14 mouse cellular contexts compared by ENCODE assay signal in the genomic region with DNA sequence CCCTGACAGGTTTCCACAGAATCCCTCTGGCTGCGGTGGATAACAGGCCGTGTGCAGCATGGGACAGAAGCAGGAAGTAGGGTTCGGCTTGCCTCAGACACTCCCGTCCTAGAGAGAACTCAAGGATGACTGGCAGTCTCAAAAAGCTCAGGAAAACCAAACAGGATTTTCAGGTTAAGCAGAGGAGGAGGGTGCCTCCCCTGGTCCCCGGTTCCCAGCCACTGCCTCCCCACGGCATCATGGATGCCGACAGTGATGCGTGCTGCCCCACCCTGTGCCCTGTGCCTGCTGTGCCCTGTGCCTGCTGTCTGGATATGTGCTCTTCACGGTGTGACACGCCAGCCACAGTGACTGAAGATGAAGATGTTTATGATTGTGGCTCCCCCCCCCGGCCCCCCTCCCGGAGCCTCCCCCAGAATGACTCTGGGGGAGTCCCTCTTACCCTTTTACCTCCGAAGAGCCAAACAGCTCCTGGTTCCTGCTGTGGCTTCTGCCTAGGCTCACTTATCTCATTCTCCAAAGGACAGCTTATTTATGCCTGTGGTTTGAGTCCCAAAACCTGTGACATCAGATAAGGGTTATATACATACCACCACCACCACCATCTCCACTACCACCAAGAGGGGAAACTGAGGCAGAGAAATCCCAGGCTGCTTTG.
DNase-seq lines count a peak whose midpoint lies in the region; ATAC-seq and TF ChIP-seq lines count a peak whose summit lies in the region.
"Had no signal": no experiment of that assay in that cellular context is flagged by ENCODE, and none has a peak within 500 bp of the region (broad histone marks: within the 10 kb centered on the region; RNA-seq: fewer than 3 reads in every experiment).

No protein-coding gene starts in this region.

- H3K9me3 ChIP-seq in G1E (replicated peaks): peaks cover 5% of the 10 kb centered on the region
- H3K9me3 ChIP-seq: hindbrain, embryonic 10.5 days; midbrain, embryonic 12.5 days; neural tube, embryonic 13.5 days had no signal

- H3K27ac ChIP-seq in cerebellum, adult 2 months (ENCODE audit: insufficient read depth, low read length): no peak overlapping the region
- H3K27ac ChIP-seq: hindbrain, embryonic 10.5 days; midbrain, embryonic 12.5 days; neural tube, embryonic 13.5 days had no signal

- DNase-seq in CD4-positive helper T cell, adult 2 months (ENCODE audit: low read depth, low spot score): peak; percentile 61
- DNase-seq in G1E (ENCODE audit: low spot score): peak; percentile 82
- DNase-seq in lung, postnatal 25 days (ENCODE audit: low spot score): peak; percentile 76
- DNase-seq in yolk sac, embryonic 10.5 days (ENCODE audit: low spot score): no peak
- no peak for DNase-seq in gastrocnemius, adult 18-20 months (ENCODE audit: low spot score)
- no peak for DNase-seq in cerebellum, adult 2 months
- no peak for DNase-seq in right cerebral cortex, adult 2 months (ENCODE audit: low spot score in 2 of 2)
- DNase-seq: kidney, postnatal 10 days; right cerebral cortex, postnatal 14 days had no signal

- 66% methylated on average over 13 of the region's 13 CpGs for WGBS in cerebellum, adult 2 months

- H3K4me3 ChIP-seq in G1E (ENCODE audit: low read depth, low read length): peak overlapping the region; percentile 69; the same call in 1 of the 2 replicates
- H3K4me3 ChIP-seq in cerebellum, adult 2 months (replicated peaks; ENCODE audit: insufficient read depth, low read depth, low read length): no peak overlapping the region
- H3K4me3 ChIP-seq: hindbrain, embryonic 10.5 days; midbrain, embryonic 12.5 days; neural tube, embryonic 13.5 days had no signal

- peaks cover 91% of the 10 kb centered on the region for H3K4me1 ChIP-seq in G1E (ENCODE audit: insufficient read depth, low read depth, low read length)
- H3K4me1 ChIP-seq in cerebellum, adult 2 months (ENCODE audit: control insufficient read depth, insufficient read depth, low read length): no peaks in the 10 kb centered on the region

- peaks cover 36% of the 10 kb centered on the region for H3K27me3 ChIP-seq in G1E (ENCODE audit: insufficient read depth, low read length)
- H3K27me3 ChIP-seq in cerebellum, adult 2 months (ENCODE audit: control insufficient read depth, insufficient read depth, low read length): no peaks in the 10 kb centered on the region
- H3K27me3 ChIP-seq: neural tube, embryonic 13.5 days had no signal

- TF ChIP-seq POLR2A in cerebellum, adult 2 months (IDR thresholded peaks at IDR 0.05; ENCODE audit: borderline replicate concordance, insufficient read depth, low read length): no peak

- no peak for TF ChIP-seq CTCF in G1E (IDR thresholded peaks at IDR 0.05; ENCODE audit: low read depth, low read length)
- no peak for TF ChIP-seq CTCF in cerebellum, adult 2 months (IDR thresholded peaks at IDR 0.05; ENCODE audit: borderline replicate concordance, insufficient read depth, low read depth, low read length)

- H3K36me3 ChIP-seq in G1E (replicated peaks): no peaks in the 10 kb centered on the region
- H3K36me3 ChIP-seq: hindbrain, embryonic 10.5 days; midbrain, embryonic 12.5 days; neural tube, embryonic 13.5 days had no signal

- ATAC-seq in G1E (ENCODE audit: extremely low read depth, insufficient number of reproducible peaks, low FRiP score, poor library complexity, severe bottlenecking): peak; percentile 55
- peak; percentile 38 for ATAC-seq in inflammation-experienced regulatory T-cells, adult 6 months
- ATAC-seq: forebrain, embryonic 14.5 days had no signal

Comparison
In these comparisons a context has a peak if more than half of its experiments do, and no peak if none do; other contexts are left out.
1. DNase-seq: peak in CD4-positive helper T cell, adult 2 months (single experiment), G1E (single experiment) and lung, postnatal 25 days (single experiment); none in yolk sac, embryonic 10.5 days (single experiment), gastrocnemius, adult 18-20 months (single experiment), cerebellum, adult 2 months (0 of 2) and right cerebral cortex, adult 2 months (0 of 2).